Mouse (Mus musculus) adrenal gland, postnatal 36 days (tissue): ENCODE measurements around the gene Lypd1. TPM values are rescaled to one million over a fixed set of nuclear protein-coding genes. Genes with fewer than 3 reads are reported as not detected.

Experiments used
- total RNA-seq, 2 experiments: library from RNA; stranded (reverse); gene quantifications; 2 replicates each; pipeline ENCODE4 v1.2.3; 2021

Lypd1 gene
- total RNA-seq, 2 experiments from 2014 or later: 5.8 to 10.6 TPM

Other genes with a start within 250 kb of the Lypd1 start
- under 1 TPM in 1 of 2 experiments, not detected in 1; 0.13 TPM for gene Gpr39, start 236.1 kb downstream of the Lypd1 start, total RNA-seq